Mouse (Mus musculus) common myeloid progenitor, adult 5-6 weeks (primary cell): ENCODE data around the gene Casr. TPM values are rescaled to one million over a fixed set of nuclear protein-coding genes. Genes with fewer than 3 reads are reported as not detected.

Experiments
- ATAC-seq: replicated peaks from 2 replicates; pipeline ENCODE4 v1.8.0; 2016; ENCODE audit warnings: low read depth, mild to moderate bottlenecking, moderate TSS enrichment, inconsistent platforms; ENCODE audit not compliant: poor library complexity, severe bottlenecking
- total RNA-seq: library from RNA; stranded (forward); fragments of 200-1000, 187-1606 nt; gene quantifications from 2 replicates; pipeline ENCODE4 v1.2.3, GENCODE M21; 2017

Gene Casr
- not detected in 2 replicates for total RNA-seq

DNA sequence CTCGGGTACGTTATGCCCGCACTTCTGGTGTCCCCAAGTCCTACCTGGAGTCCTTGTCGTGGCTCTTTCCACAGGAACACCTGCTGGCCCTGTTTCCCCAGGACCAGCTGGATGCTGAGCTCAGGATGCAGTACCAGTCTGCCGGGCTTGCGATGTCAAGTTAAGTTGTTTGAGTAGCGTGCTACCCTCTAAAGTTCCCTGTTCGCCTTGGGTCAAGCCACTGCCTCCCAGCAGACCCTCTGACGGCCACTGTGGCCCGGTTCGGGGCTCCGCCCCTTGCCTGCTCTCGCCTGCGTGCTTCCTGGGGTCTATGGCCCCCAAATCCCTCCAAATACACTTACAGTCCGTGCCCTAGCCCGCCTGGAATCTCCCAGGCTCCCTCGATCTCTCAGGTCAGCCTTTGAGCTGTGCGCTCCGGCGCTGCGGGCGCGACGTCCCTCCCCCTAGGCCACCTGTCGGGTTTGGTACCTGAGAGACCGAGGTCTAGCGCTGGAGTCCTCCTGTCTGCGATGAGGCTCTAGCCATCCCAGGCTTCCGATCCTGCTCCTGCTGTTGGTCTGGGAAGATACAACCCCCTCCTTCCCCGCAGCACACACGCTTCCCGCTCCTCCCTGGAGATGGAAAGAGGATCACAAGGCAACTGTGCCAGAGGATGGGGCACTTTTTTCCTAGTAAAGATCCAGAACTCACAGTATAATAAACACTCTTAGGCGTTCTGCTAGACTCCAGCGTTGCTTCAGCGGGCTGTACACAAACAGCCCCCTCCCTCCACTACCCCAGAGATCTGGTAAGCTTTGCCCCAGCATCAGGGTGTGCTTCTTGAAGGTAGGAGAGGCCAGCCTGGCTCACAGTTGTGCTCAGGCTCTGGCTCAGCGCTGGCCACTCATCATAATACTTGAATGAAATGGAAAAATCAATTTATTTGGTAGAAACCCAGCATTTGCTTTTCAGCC is at the start of gene Casr:
Casr (minus strand) TSS at position 756 of the 953 bp plus-strand sequence.
- ATAC-seq, result no peak

DNA sequence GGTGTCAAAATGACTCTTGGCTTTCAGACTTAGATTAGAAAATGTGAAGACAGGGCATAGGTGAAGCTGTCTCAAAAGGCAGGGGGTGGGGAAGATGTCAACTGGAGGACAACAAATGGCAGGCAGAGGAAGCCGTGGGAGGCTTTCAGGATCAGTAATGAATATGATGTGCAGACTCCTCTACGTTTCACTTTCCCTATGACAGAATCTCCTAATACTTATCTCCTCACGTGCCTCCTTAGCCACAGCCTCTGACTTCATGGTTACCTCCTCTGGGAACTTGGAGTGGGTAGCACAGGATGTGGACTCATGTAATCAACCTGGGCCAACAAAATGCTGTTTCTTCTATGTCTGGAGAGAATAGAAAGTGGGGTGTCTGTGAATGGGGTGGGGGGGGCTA is 40.7 kb upstream of the Casr start:
- ATAC-seq, result no peak

DNA sequence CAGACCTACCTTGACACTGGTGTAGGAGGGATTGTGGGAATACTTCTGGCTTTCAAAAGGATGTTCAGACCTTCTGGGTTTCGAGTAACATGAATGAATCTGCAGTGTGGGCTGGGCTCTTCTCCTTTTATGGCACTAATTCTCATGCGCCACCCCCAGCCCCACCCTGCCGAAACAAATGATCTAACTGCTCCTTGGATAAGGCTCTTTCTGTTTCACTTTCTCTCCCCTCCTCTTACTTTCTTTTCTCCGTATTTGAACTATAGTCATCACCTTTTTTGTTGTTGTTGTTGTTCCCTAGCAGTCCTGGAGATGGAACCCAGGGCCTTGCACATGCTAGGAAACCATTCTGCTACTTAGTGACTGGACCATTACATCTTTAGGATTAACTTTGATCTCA is 36.3 kb upstream of the Casr start:
- peak; percentile 91 for ATAC-seq

DNA sequence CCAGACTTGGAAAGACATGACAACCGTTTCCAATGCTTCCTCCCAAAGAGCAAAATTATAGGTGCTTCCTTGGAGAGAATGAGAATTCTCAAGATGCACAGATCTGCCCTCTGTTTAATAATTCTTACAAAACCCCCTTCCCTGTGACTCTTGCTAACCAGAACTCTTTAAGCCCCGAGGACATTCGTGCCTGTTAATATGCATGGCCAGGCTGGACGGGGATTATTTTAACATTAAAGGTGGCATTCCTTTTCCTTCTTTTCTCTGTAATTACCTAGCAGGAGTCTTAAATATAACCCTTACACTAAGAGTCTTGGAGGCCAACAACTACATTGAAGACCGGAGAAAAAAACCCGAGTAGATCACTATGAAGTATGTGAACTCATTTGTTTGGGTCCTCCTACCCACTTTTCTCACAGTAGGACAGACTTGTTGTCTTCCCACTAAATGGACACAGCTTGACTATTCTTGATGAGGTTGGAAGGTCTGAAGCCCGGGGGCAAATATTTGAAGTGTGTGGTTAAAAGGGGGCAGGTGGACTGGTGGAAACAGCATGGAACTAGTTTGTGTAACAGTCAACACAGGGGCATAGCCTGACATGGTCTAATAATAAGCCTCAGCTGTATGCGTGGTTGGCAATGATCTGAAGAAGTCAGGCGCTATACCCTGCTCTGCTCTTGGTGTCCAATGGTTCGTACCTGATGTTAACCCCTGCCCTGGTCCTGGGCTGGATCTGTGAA is 34.9 kb upstream of the Casr start:
- ATAC-seq, result no peak

DNA sequence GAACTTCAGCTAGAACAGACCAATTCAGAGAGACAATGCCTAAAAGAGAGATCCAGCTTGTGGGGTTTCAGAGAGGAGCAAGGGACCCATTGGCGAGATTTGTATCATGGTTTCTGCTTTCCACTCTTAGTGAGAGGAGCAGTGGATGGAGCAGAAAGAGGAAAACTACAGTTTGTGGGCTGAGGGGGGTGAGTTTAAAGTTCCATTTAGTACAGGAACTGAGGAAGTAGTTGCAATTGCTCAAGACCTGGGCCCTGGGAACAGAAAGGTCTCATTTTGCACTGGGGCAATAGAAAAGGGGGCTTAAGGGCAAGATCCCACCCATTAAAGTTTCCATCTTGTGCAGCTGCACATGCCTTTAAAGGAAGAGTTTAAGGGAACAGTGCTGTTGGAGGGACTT is 28.0 kb upstream of the Casr start:
- ATAC-seq, result peak; percentile 48

DNA sequence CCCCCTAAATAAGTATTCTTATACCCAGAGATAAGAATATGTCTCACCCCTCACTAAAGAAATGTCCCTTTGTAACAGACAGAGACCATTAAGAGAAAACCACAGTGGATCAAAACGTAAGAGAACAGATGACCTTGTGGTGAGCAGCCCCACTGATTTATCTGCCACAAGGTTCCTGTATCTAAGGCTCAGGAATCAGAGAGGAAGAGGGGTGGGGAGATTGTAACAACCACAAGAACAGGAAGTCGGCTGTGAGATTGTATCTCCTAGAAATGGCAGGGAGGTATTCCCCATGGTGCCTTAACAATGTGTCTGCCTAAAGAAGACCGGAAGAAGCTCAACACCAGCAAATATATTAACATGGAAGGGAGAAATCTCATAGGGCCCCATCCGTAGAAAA is 26.0 kb upstream of the Casr start:
- ATAC-seq, result peak; percentile 97

DNA sequence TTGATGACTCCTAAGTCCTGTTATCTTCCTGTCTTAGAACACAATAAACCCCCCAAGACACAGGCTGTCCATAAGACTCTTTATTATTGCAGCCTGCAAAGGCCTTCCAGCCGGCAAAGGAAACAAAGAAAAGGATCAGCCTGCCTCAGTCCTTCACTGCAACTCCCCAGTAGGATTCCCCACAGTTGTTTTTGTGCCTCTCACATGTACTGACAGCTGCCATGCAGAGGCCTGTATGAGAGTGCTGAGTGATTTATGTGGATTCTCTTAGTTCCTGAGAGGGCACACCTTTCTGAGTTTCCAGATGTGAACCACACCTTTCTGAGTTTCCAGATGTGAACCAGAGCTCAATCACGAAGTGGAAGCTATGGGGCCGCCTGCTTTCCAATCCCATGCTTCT is 20.1 kb upstream of the Casr start:
- ATAC-seq, result no peak

DNA sequence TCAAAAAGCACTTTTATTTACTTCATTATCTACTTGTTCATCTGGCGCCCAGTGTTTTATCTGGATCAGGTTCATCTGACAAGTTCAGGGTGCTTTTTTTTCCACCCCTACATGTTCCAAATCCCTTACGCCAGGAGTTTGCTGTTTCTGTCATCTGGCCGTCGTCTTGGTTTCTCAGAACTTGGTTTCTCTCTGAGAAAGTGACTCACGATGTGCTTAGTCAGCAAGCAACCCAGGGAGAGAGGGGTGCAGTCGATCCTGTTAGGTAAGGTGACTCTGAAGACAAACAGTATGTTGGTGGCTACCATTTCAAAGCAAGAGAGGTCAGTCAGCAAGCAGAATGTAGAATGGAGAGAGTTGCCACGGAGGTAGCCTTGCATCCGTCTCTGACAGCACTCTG is 10.0 kb upstream of the Casr start:
- ATAC-seq, result no peak

DNA sequence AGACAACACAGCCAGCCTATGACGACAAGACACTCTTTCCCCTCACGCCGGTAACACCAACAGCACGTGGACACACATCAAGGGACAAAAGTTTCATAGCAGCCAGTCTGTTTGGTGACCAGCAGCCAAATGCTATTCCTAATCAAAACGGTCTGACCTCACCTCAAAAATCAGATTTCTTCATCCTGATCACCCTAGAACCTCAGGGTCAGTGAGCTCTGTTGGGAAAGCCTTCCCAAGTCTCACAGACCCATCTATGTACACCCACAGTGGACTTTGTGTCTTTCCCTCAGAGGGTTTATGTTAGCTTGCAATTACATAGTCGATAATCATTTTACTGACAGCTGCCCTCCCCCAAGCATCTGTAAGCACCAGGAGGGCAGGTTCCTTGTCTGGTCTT is 2.4 kb downstream of the Casr start:
- no peak for ATAC-seq

DNA sequence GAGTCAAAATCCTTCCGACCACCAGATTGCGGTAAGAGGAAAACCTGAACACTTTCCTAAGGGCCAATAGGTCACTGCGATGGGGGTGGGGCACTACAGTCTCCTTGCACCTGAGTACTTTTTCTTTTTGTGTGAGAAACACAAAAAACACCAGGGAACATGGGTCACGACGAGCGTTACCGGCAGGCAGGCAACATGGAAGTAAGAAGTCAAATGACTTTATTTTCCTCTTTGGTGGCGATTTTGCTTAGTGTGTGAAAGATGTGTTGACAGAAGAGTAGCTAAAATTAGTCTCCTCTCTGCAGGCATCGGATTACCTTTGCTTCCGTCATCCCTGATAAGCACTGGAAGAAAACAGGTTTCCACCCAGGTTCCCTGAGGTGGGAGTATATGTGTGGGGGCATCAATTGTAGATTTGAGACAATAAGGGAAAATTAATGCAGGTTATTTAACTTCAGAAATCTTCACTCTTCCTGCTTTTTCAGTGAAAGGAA is 6.2 kb downstream of the Casr start:
- no peak for ATAC-seq

DNA sequence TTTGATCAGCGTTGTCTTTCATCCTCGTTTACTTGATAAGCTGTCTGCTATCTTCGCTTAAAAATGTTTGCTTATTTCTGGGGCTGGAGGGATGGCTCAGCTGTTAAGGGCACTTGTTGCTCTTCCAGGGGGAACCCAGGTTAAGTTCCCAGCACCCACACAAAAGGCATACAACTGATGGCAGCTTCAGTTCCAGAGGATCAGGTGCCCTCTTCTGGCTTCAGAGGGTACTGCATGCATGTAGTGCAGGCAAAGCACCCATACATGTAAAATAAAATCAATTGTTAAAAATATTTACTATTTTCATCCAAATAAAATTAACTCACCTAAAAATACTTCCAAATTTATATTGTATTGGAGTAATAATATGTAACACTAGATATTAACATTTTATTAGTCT is 8.3 kb downstream of the Casr start:
- ATAC-seq, result no peak

DNA sequence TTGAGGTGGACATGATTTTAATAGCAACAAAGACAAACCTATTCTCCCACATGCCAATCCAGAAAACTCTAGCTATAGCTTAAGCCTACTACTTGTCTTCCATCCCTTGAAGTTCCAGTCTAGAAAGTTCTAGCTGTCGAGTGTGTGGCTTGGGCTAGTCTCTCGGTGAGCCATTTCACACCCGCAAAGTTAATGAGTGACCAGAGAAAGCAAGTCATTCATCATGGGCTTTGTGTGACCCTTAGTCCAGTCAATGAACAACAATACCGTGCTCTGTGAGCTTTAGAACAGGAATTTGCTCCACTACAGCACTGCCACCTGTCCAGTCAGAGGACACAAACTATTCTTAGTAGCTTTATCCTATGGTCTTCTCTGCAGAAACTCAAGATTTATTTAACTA is 16.6 kb downstream of the Casr start:
- no peak for ATAC-seq

DNA sequence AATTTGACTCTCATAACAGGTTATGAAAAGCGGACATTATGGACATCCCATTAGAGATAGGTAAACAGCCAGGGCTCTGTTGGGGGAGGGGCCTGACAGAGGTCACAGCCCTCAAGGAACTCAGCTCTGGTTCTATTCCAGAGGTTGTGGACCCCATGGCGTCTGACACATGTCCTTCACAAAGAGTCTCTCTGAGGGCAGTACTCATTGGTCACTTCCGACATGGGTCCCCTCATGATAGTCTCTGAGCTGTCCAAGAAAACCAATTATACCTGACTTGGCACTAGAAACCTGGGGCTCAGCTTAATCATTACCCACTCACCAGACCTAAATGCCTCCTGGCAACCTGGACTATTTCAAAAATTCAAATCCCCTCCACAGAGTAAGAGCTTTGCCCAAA is 18.9 kb downstream of the Casr start:
- ATAC-seq, result no peak

DNA sequence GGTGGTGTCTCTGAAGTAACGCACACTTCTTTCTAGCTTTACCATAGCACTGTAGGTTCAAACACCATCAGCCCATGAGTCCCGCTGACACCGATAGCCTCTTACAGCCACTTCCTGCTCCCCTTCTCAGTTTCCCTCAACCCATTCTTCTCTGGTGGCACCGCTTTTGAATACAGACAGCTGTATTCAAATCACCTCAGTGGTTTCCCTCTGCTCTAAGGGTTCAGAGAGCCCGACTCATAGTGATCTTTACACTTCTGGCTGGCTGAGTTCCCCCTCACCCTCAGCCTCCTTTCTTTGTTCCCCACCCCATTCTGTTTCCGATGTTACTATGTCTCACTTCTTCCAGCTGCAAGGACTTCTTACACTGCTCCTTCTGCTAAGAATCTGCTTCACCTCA is 21.1 kb downstream of the Casr start:
- no peak for ATAC-seq

DNA sequence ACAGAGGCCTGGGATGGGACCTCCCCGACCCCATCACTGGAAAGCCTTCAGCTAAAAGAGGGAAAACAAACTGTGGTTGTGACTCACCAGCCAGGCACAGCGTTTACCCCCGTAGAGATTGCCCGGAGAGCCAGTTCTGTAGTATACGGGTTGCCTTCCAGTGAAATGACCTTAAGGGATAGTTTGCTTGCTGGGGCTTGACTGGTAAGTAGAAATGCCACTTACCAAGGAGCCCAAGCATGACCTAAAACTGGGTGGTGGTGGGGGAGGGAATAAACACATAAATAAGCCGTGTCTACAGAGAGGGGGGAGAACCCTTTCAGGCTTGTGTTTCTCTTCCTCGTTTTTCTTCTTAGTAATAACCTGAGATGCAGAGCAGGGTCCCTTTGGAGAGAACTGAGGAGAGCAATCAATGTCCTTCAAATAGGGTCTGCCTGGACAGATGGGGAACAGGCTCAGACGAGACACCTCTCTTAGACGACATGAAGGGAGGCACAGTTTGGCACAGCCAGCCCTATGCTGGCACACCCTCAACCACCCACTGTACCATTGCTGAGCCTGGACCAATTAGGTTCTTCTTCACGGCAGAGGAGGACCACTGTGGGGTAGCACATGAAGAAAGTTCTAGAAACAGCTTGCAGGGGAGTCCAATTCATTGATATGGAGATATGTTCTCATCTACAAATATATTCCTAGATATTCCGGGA is 28.8 kb downstream of the Casr start:
- no peak for ATAC-seq

DNA sequence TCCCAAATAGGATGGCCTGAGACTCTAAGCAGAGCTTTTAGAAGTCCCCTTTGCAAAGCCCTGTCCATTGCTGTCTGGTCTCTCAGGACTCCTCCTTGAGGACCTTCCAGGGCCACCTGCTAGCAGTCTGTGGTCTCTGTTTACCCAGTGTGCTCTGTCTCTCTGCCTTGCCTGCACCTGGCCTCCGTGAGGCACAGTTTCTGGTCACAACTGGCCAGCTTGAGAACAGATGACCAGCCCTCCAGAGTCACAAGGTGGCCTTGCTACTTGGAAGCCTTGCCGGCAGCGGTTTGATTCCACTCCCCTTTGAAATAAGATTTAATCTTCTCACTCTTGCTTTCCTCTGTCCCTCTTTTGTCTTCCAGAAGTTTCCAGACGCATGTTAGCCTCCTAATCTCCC is 29.9 kb downstream of the Casr start:
- ATAC-seq, result no peak

DNA sequence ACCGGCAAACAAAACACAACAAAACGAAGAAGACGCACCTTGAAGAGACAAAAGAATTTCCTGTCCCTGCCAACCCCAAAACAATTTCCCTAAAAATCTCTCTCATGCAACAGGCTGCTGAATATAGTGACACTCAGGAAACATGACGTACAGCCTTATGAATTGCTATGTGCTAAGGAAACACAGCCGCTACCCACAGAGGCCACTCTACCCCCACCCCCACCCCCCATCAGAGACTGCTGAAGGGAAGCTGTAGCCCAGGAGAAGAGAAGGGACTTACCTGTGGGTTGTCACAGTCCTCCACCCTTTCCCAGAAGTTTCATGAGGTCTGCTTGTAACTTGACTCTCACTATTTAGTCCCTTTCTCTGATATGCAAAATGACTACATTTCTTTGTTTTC is 30.3 kb downstream of the Casr start:
- ATAC-seq, result peak; percentile 41

DNA sequence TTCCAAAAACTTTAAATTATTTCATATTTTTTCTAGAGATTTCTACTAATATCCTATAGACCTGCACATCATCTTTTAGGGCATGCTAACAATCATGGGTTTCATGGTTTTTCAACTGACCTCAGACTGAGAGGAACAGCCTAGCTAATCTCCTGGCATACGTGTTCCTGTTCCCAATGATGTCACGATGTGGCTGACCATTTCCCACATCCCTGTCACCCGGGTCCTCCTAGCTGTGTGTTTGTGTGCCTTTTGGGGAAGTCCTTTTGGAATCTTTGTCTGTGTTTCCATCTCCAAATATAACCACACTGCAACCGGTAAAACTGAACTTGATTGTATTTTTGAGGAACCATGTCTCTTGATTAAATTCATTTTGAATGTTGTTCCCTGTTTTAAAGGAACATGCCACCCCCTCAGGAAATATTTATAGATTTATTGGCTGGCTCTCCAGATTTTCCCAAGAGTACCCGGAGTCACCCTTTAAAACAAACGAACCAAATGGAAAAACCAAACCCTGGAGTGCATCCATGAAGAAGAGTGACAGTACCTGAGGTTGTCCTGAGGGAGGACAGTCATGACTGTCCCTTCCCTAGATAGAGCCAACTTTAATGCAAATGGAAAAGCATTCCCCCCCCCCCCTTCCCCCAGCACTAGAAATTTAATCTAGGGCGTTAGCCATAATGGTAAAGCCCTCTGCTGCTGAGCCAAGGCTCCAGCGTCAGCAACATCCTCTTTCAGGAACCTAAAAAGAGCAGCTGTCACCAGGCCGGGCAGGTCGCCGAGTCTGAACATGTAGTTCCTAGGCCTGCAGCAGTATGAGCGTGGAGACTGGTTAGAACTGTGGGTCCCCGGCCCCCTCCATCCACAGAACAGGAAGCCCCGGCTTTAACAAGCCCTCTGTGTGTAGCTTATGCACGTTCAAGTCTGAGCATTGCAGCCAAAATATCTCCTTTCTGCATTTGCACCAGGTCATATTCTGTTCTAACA is 31.1 kb downstream of the Casr start:
- ATAC-seq, result peak; percentile 82

DNA sequence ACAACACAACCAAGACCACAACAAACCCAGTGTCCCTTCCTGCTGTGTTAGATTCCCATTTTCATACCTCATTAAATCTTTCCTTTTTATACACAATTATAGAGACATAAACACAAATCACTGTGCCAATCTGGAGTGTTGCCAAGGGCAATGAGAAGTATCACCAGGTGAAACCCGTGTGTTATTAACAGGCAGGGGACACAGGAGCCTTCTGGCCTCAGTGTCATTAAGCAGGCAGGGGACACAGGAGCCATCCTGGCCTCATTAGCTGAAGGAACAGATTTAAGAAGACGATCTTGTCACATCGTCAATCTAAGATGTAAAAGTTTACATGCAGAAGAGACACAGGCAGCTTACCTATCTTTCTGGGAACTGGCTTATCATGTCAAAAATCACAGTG is 33.1 kb downstream of the Casr start:
- no peak for ATAC-seq
